Mouse (Mus musculus) Patski (cell line): ENCODE results near the gene Ifi203. TPM values are rescaled to one million over a fixed set of nuclear protein-coding genes. Genes with fewer than 3 reads are reported as not detected.
"Not testable (repeated sequence)": the region's sequence is repeated elsewhere in the genome, so short reads cannot be mapped to it uniquely, and the experiment has no call there.

Experiments
- ATAC-seq: fragments of 100-300 bp; one replicate; pipeline ENCODE4 v1.8.0; 2021
- CTCF ChIA-PET: fragments of 350-600 bp; sonication (Branson Sonifier 250); formaldehyde crosslinking; loops from one replicate; lab custom pipeline; 2022; ENCODE audit warnings: inconsistent platforms; lab: Charles Lee
- POLR2A ChIA-PET: fragments of 350-600 bp; sonication (Branson Sonifier 250); formaldehyde crosslinking; loops from one replicate; lab custom pipeline; 2022; ENCODE audit warnings: antibody characterized with exemption, inconsistent platforms; lab: Charles Lee
- DNase-seq: peaks from one replicate; pipeline ENCODE4 v3.0.0-alpha.2; 2011; ENCODE audit warnings: low read depth, low spot score
- H3K27me3 ChIP-seq: fragments of 371-371 bp; one replicate; pipeline ENCODE4 v1.5.1; 2021
- CTCF ChIP-seq: fragments of 100-300 bp; IDR thresholded peaks from one replicate; pipeline ENCODE4 v1.5.1; 2021
- in situ Hi-C: fragments of 300-500 bp; cut with MboI; formaldehyde crosslinking; loops from 3 replicates; pipeline ENCODE4 v1.11.1; 2018; ENCODE audit warnings: low pct_unique_long_range_greater_than_20kb, mixed read lengths
- polyA plus RNA-seq: library from polyadenylated mRNA; unstranded; gene quantifications from one replicate; pipeline ENCODE4 v1.2.3, GENCODE M21; 2021

Ifi203 gene
- polyA plus RNA-seq: 0.77 TPM

DNA sequence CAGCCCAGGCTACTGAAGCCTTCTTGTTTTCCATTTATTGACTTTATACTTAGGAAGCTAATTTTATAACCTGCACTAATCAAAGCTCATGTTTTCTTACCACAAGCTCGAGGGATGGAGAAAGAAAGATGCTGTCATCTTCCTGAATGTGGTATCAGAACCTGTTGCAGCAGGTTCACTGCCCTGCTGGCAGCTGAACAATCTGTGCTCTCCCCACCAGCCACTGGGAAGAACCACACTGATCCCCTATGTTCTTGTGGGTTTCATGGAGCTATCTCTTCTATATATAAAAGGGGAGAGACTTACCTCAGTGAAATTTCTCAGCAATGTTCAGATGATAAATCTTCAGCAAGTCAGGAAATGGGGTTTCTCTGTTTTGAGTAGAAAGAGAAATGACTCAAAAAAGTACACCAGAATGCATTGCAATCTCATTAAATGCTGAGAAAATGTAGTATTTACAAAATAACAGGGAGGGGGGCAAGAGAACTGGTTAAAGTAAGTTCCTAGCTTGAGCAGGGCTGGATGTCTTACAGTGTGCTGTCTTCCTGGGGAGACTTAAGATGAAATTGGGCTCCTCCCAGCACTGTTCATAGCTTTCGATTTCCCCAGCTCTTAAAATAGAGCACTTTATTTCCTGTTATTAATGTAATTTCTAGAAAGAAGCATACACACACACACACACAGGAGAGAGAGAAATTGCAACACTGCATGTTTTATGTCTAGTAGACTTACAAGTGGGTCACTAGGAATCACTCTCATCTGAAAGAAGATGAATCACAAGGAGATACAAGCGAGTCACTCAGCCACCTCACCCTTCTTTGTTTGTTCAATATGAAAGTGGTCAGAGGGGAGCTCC is at the start of gene Ifi203, which contains the start of gene Mndal:
TSS of gene Ifi203 (minus strand) at position 749 of the 856 bp plus-strand sequence.
TSS of gene Mndal (minus strand) at position 568 of the 856 bp plus-strand sequence.
- CTCF ChIA-PET, H3K27me3 ChIP-seq, DNase-seq, POLR2A ChIA-PET: not testable (repeated sequence)
- peak; percentile 65 for ATAC-seq
- in situ Hi-C loops: loop anchor here (5.0 kb wide), 1 partner anchor 65 kb away; no protein-coding TSS in a partner anchor

DNA sequence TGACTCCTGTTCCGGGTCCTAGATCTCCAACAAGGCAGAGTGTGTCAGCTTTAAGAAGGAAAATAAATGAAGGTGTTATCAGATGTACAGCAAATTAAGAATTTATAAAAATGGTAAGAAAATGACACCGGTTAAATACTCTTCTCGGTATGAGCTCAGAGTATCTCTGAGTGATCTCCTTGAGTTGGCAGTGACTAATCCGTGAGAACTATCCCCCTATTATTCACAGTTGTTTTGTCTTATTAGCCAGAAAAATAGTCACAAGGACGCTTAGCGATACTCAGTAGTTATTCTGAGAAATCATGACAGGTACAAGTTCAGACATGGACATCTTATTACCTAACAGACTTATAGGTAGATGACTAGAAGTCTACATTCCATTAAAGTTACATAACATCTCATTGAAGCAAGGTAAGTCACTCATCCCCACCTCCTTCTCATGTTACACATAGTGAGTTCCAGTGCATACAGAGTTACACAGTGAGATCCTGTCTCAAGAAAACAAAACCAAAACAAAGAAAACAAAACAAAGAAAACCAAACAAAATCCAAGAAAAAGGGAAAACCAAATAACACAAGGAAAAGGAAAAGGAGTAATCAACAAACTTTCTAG is 40.3 kb upstream of the Ifi203 start, which contains the start of gene Ifi202b:
TSS of gene Ifi202b (minus strand) at position 51 of the 612 bp plus-strand sequence.
- POLR2A ChIA-PET: not testable (repeated sequence)

DNA sequence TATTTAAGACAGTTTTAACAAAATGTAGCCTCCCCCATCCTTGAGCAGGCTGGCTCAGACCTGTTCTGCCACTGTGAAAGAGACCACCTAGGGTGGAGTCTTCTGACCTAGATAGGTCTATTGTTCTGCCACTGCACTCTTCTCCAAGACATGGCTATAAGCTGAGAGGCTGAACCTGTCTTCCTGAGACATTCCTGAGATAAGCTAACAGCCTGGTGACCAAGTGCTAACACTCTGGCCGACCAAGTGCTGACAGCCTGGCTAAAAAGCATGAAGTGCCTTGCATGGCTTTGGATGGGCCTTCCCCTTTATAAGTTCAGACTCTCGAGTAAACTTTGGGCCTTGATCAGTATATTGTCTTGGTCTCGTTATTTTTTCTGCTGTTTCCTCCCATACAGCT is 38.6 kb upstream of the Ifi203 start:
- POLR2A ChIA-PET, DNase-seq, ATAC-seq, H3K27me3 ChIP-seq, CTCF ChIA-PET: not testable (repeated sequence)
- in situ Hi-C loops: loop anchor here (5.0 kb wide), 1 partner anchor 134 kb away; no protein-coding TSS in a partner anchor

More for the DNA sequence above, 40.3 kb upstream of the Ifi203 start, which contains the start of gene Ifi202b:
- DNase-seq, H3K27me3 ChIP-seq, CTCF ChIA-PET: not testable (repeated sequence)
- peak; percentile 48 for ATAC-seq
- in situ Hi-C loops: loop anchor here (5.0 kb wide), 1 partner anchor 135 kb away; no protein-coding TSS in a partner anchor

DNA sequence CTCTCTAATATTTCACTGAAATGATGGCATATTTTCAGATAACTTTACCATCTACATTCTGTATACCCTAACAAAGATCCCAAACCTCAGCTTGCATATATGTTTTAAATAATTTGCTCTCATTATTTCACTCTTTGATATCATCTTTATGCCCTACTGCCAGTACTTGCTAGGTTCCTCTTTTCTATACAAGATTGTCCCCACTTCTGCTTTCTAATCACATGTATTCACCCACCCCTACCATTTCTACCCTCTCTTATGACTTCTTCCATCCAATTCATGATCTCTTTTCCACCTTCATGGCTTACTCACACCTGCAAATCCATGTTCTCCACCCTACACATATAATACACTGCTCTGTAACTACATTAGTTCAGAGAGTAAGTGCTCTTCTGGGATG is 35.1 kb upstream of the Ifi203 start:
- CTCF ChIA-PET: no interaction called here
- POLR2A ChIA-PET: no interaction called here
- DNase-seq: no peak
- in situ Hi-C loops: loop anchor here (5.0 kb wide), 1 partner anchor 55 kb away; no protein-coding TSS in a partner anchor
- H3K27me3 ChIP-seq: peaks cover 5% of the 10 kb centered on the region
- ATAC-seq: no peak
- TF ChIP-seq CTCF: no peak

DNA sequence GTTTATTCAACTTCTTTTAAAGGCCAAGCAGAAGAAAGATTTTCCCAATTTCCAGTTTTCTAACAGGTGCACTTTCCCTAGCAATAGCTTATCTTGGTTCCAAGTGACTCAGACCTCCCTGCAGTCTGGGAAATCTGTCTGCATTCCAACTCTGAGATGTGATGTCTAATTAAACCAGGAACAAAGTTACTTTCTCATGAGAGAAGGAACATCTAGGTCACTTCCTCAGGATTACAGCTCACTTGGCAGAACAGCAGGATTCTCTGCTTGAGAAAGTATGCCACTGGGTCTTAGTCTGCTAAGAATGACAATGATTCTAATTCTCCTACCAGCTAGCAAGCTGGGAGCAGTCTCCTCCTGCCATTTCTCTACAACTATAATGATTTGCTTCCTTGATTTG is 30.6 kb upstream of the Ifi203 start:
- ATAC-seq: peak; percentile 80
- ChIA-PET POLR2A (no interaction called here), CTCF (no interaction called here)
- in situ Hi-C loops: no loop called here
- no peak for TF ChIP-seq CTCF
- peak; percentile 9 for DNase-seq
- peaks cover 5% of the 10 kb centered on the region for H3K27me3 ChIP-seq

DNA sequence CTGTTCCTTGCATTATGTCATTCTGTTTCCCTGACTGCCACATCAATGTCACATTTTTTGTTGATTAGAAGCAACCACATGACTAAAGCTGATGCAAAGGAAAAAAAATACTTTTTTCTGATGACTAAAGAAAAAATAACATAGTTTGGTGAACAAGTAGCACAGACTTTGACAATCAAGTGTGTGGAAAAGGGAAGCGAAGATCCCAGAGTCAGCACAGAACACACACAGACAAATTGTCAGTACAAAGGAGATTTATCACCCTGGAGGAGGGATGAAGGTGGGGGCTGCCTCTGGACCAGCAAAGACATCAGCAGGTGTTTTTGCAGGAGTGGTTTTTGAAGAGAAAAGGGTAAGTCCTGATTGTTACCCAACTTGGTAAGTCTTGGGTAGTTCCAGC is 19.0 kb upstream of the Ifi203 start:
- POLR2A ChIA-PET, CTCF ChIA-PET, DNase-seq, ATAC-seq, H3K27me3 ChIP-seq, in situ Hi-C loops: not testable (repeated sequence)

DNA sequence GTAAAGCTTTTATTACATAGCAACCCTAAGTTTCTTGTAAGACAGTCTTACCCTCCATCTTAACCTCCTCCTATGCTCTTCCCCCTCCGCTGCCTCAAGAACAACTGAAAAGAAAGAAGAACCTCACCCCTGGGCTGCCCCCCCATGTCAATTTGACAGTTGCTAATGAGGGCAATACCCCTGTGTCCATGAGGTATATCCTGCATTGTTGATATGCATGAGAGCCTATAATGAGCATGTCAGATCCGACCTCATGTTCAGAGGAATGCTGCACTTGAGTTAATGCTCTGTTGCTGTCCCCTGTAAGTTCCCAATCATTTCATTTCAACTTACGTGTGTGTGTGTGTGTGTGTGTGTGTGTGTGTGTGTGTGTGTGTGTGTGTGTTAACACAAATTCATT is 17.5 kb upstream of the Ifi203 start:
- H3K27me3 ChIP-seq, DNase-seq, POLR2A ChIA-PET, ATAC-seq, CTCF ChIA-PET: not testable (repeated sequence)
- in situ Hi-C loops: loop anchor here (10.0 kb wide), 1 partner anchor 135 kb away; the partner anchor contains the start of gene Olfr427

DNA sequence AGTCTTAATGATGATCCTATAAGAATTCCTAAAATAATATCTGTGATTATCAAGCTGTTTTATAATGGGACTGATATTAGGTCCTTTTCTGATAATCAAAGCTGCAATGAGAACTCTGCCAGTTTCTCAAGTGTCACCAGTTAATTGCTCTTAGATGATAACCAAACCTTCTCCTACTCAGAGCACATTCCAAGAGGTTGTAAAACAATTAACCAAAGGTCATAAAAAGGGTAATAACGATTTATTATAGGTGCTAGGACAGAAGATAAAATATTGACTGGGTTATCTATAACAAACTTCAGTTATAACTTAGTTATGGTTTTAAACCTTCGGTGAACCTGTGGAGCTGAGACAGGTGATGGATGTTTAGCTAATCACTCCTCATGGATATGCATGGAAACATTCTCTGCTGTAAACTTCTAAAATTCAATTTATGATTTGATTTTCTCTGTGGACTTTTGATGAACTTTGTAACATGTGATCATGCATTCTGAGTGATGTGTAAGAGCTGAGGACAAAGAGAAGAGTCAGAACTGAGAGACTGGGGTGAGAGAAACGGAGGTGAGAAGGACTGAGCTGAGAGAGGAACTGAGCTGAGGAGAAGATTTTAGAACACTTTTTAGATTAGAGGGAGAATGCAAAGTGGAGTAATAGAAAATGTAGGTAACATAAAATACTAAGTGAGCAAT is 13.5 kb upstream of the Ifi203 start:
- DNase-seq, H3K27me3 ChIP-seq, CTCF ChIA-PET, POLR2A ChIA-PET, ATAC-seq: not testable (repeated sequence)
- in situ Hi-C loops: loop anchor here (10.0 kb wide), 1 partner anchor 139 kb away; the partner anchor contains the start of gene Olfr427

DNA sequence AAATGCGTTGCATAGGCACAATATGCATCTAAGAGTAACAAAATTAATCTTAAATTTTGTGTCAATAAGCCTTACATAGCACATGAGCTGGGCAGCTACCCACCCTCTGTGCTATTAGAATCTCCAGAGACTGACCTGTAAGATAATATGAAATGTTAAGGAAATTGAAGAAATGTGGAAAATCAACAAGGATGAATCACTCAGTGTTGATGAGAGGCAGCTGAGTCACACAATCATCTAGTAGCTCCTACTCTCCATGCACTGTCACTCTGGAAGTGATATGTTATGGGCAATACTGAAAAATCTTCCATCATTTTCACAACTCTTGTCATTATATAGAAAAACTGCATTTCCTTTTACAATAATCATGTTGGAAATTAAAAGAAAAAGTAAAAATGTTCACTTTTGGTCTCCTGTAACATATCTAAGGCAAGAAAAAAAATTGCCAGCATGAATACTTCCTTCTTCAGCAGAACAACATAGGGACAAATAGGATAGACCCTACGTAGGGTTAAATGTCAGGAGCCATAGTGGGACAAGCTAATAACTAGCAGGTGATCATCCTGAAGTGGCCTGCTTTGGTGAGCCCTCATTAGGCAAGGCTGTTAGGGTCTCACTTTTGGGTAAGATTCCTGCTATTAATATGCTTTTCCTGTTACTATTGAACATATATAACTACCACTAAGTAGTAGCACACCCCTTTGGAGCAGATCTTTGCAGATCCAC is 12.8 kb upstream of the Ifi203 start:
- in situ Hi-C loops: loop anchor here (10.0 kb wide), 1 partner anchor 140 kb away; the partner anchor contains the start of gene Olfr427
- CTCF ChIA-PET: no interaction called here
- ATAC-seq: no peak
- no peak for TF ChIP-seq CTCF
- peaks cover 3% of the 10 kb centered on the region for H3K27me3 ChIP-seq
- no peak for DNase-seq
- POLR2A ChIA-PET: no interaction called here

DNA sequence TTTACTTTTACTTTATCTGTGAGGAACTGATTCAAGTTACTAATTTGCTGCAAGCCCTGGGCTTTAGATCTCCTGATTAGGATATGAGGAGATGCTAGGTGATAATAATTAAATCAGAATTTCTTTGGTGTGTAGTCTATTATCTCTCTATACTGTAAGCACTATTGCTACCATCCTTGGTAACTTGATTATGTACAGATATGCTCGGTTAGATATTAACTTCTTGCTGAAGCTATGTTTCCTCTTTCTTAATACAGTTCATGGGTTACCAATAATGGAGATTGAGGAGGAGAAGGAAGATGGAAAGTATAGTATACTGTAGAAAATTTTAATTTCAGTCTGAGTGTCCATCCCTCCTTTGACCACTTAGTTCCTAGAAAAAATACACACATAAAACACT is 11.1 kb upstream of the Ifi203 start:
- H3K27me3 ChIP-seq: peaks cover 3% of the 10 kb centered on the region
- no peak for ATAC-seq

DNA sequence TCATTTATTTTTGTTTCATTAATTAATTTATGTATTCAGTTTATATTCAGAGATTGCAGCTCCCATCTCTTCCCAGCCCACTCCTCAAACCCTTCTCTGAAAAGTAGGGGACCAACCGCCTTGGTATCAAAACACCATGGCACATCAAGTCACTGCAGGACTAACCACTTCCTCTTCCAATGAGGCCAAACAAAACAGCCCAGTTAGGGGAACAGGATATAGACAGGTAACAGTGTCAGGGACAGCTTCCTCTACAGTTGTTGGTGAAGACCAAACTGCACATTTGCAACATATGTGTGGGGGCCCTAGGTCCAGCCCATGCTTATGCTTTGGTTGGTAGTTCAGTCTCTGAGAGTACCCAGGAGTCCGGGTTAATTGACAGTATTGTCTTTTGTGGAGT is 6.6 kb upstream of the Ifi203 start:
- ATAC-seq, CTCF ChIA-PET, POLR2A ChIA-PET, DNase-seq, H3K27me3 ChIP-seq: not testable (repeated sequence)
- in situ Hi-C loops: loop anchor here (5.0 kb wide), 1 partner anchor 142 kb away; no protein-coding TSS in a partner anchor

More for the DNA sequence above, 11.1 kb upstream of the Ifi203 start:
- ChIA-PET POLR2A (no interaction called here), CTCF (no interaction called here)
- no peak for DNase-seq
- TF ChIP-seq CTCF: no peak
- in situ Hi-C loops: loop anchor here (10.0 kb wide), 1 partner anchor 141 kb away; the partner anchor contains the start of gene Olfr427

DNA sequence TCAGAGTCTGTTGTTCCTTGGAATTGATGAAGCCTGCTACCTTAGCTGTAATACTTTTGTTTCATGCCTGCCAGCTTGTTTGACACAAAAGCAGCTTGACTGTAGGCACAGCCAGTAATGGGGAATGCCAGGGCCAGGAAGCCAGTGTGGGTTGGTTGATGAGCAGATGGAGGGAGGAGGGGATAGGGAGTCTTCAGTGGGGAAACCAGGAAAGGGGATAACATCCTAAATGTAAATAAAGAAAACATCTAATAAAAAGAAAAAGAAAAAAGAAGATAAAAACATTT is 251 bp upstream of the Ifi203 start:
- not testable (repeated sequence) for DNase-seq
- in situ Hi-C loops: loop anchor here (5.0 kb wide), 1 partner anchor 65 kb away; no protein-coding TSS in a partner anchor

DNA sequence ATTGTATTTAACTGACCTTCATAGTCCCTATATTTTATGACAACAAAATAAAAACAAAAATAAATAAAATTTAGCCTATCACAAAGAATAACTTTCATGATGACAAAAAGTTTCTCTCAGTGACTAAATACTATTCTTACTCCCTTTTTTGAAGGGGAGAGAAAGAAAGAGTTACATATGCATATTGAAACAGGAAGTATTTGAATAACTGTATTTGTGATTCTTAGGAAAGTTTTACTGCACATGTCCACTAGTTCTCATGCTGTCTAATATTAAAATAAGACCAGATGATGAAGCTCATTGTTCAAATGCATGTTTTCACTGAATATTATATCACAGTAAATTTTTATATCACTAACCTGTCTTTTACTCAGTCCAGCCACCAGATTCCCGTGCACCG is 950 bp downstream of the Ifi203 start:
- POLR2A ChIA-PET, ATAC-seq, DNase-seq, H3K27me3 ChIP-seq, CTCF ChIA-PET: not testable (repeated sequence)
- in situ Hi-C loops: loop anchor here (5.0 kb wide), 1 partner anchor 64 kb away; no protein-coding TSS in a partner anchor

More for the DNA sequence above, 251 bp upstream of the Ifi203 start:
- ATAC-seq, H3K27me3 ChIP-seq, CTCF ChIA-PET, POLR2A ChIA-PET: not testable (repeated sequence)

DNA sequence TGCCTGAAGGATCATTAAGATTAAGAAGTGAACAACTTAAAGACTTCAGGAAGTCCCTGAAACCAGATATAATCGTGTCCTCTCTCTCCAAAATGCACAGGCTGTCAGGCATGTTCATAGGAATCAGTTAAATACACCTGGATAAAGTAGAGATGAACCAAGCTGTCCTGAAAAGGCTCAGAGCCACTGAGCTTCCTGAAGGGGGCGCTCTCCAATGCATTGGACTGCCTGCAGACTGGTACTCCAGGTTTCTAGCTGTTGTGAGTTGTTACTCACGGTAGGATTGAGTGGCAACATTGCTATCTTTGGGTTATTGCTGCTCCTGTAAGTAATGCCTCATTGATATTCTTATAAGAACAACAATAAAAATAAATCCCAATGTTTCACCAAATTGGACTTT is 23.2 kb downstream of the Ifi203 start:
- CTCF ChIA-PET, DNase-seq, in situ Hi-C loops, H3K27me3 ChIP-seq, ATAC-seq, POLR2A ChIA-PET: not testable (repeated sequence)
